Mouse (Mus musculus) limb, embryonic 15.5 days (tissue): ENCODE data around the gene Rab4b. TPM values are rescaled to one million over a fixed set of nuclear protein-coding genes. Genes with fewer than 3 reads are reported as not detected.

Experiments
- ATAC-seq: fragments of 200-750 bp; cut with Nextera tagmentation; 2 replicates; pipeline ENCODE4 v1.8.0; 2017; ENCODE audit warnings: low read depth, moderate TSS enrichment; ENCODE audit not compliant: insufficient number of reproducible peaks, low FRiP score, low TSS enrichment
- H3K27ac ChIP-seq: fragments of 300-500 bp; sonication (generic); 2 replicates; pipeline ENCODE4 v1.5.1; 2015; ENCODE audit warnings: moderate library complexity, mild to moderate bottlenecking, inconsistent platforms
- H3K27me3 ChIP-seq: fragments of 300-500 bp; sonication (generic); 2 replicates; pipeline ENCODE4 v1.6.1; 2015; ENCODE audit warnings: inconsistent platforms
- H3K36me3 ChIP-seq: fragments of 300-500 bp; sonication (generic); 2 replicates; pipeline ENCODE4 v1.6.1; 2015; ENCODE audit warnings: inconsistent platforms
- H3K4me1 ChIP-seq: fragments of 300-500 bp; sonication (generic); 2 replicates; pipeline ENCODE4 v1.6.1; 2015; ENCODE audit warnings: inconsistent platforms
- H3K4me2 ChIP-seq: fragments of 300-500 bp; sonication (generic); 2 replicates; pipeline ENCODE4 v1.6.1; 2015; ENCODE audit warnings: mild to moderate bottlenecking, inconsistent platforms
- H3K4me3 ChIP-seq: fragments of 300-500 bp; sonication (generic); 2 replicates; pipeline ENCODE4 v1.5.1; 2015; ENCODE audit warnings: mild to moderate bottlenecking, inconsistent platforms
- H3K9ac ChIP-seq: fragments of 300-500 bp; sonication (generic); 2 replicates; pipeline ENCODE4 v1.6.1; 2015; ENCODE audit warnings: inconsistent platforms
- H3K9me3 ChIP-seq: fragments of 300-500 bp; sonication (generic); 2 replicates; pipeline ENCODE4 v1.6.1; 2016; ENCODE audit warnings: inconsistent platforms
- WGBS: fragments of 180-500 bp; shearing (Covaris S2); methylation state at CpG from one replicate; pipeline ENCODE4 v1.1.7; 2015; 5-methylcytosine and 5-hydroxymethylcytosine counted together
- polyA plus RNA-seq: library from polyadenylated mRNA; unstranded; fragments of >200 nt; fragmentation: Nextera tagmentation; extraction: Ambion mirVana; gene quantifications from 2 replicates; pipeline ENCODE4 v1.2.1, GENCODE M21; 2015

Rab4b gene
- polyA plus RNA-seq, 1 experiment from 2014 or later, result 70.5 TPM

GRCm38 (mm10) chr7:27165696-27166095, 13.0 kb downstream of the Rab4b start:
- peak overlapping the region; percentile 74 for H3K9ac ChIP-seq
- peak overlapping the region; percentile 98 for H3K27ac ChIP-seq
- no peaks in the 10 kb centered on the region for H3K27me3 ChIP-seq
- peaks cover 57% of the 10 kb centered on the region for H3K4me1 ChIP-seq
- peaks cover 44% of the 10 kb centered on the region for H3K36me3 ChIP-seq
- H3K9me3 ChIP-seq, result no peaks in the 10 kb centered on the region
- H3K4me2 ChIP-seq, result peak overlapping the region; percentile 83
- ATAC-seq, result no peak
- H3K4me3 ChIP-seq, result peak overlapping the region; percentile 77
- WGBS, result 2% methylated on average over 8 of the region's 8 CpGs

- Histone ChIP-seq H3K4me1 (peaks cover 62% of the 10 kb centered on the region), H3K9me3 (no peaks in the 10 kb centered on the region), H3K4me3 (peak overlapping the region; percentile 77), H3K27me3 (no peaks in the 10 kb centered on the region), H3K36me3 (peaks cover 44% of the 10 kb centered on the region), H3K27ac (no peak overlapping the region), H3K9ac (peak overlapping the region; percentile 74), H3K4me2 (peak overlapping the region; percentile 83)
- WGBS, result 65% methylated on average over 23 of the region's 23 CpGs
- no peak for ATAC-seq
Measured at GRCm38 (mm10) chr7:27165007-27165655, 13.6 kb downstream of the Rab4b start.

DNA sequence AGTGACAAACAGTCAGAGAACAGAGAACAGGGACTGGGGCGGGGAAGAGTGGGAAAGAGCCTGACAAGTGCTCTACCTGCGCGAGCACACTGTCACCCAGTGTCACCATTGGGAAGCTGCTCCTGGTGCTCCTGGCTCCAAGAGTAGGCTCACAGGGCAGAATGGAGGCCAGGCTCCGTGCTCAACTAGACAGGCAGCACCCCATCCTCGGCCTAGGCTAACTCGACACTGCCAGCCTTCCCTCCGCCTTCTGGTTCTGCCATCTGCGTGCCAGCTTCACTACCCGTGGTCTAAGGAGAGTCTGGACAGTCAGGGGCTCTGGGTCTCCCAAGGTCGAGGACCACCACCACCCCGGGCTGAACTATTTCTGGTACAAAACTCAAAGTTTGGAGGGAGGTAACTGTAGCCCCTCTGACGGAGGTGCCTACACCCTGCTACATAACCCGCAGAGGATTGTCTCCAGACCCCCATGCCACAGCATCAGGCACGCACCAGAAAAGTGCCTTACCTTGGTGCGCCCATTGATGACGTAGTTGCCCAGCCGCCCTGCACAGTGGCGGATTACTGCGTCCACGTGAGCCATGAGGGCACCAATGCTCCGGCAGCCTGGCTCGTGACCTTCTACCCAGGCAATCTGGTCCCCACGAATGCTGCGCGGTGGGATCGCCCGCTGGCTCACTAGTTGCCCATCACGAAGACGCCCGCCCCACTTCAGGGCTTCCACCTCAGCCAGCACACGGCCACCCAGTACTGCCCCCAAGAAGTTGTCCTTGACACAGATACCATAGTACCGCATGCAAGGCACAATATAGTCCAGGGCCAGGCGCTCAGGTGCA, 14.4 kb downstream of the Rab4b start:
- H3K4me3 ChIP-seq, result peak overlapping the region; percentile 77
- H3K4me2 ChIP-seq, result peak overlapping the region; percentile 83
- H3K27ac ChIP-seq, result no peak overlapping the region
- H3K9ac ChIP-seq, result peak overlapping the region; percentile 26; the same call in 1 of the 2 replicates
- no peak for ATAC-seq
- H3K27me3 ChIP-seq, result no peaks in the 10 kb centered on the region
- peaks cover 48% of the 10 kb centered on the region for H3K36me3 ChIP-seq
- no peaks in the 10 kb centered on the region for H3K9me3 ChIP-seq
- peaks cover 70% of the 10 kb centered on the region for H3K4me1 ChIP-seq
- 81% methylated on average over 33 of the region's 33 CpGs for WGBS

DNA sequence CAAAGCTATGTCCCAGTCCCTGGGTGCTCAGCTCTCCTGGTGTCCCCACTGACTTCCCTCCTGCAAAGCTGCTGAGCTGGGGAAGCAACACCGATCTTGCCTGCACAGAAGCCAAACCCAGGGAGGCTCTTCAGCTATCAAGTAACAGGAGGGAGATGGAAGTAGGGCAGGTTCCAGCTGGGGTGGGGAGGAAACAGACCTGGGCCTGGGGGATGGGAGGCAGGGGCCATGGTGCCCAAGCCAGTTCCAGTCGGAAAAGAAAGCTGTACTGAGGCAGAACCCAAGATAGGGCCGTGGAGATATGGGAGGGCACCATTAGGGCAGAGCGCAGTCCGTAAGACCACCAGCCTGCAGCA, 15.3 kb downstream of the Rab4b start:
- H3K9me3 ChIP-seq, result no peaks in the 10 kb centered on the region
- 0 out of 2 replicates have a peak overlapping the region, but pooled peaks have one; percentile 12 for H3K4me2 ChIP-seq
- peaks cover 56% of the 10 kb centered on the region for H3K36me3 ChIP-seq
- ATAC-seq, result no peak
- no peak overlapping the region for H3K4me3 ChIP-seq
- WGBS, result 73% methylated on average over 5 of the region's 5 CpGs
- peaks cover 71% of the 10 kb centered on the region for H3K4me1 ChIP-seq
- H3K27me3 ChIP-seq, result no peaks in the 10 kb centered on the region
- no peak overlapping the region for H3K27ac ChIP-seq
- H3K9ac ChIP-seq, result 0 out of 2 replicates have a peak overlapping the region, but pooled peaks have one; percentile 26

DNA sequence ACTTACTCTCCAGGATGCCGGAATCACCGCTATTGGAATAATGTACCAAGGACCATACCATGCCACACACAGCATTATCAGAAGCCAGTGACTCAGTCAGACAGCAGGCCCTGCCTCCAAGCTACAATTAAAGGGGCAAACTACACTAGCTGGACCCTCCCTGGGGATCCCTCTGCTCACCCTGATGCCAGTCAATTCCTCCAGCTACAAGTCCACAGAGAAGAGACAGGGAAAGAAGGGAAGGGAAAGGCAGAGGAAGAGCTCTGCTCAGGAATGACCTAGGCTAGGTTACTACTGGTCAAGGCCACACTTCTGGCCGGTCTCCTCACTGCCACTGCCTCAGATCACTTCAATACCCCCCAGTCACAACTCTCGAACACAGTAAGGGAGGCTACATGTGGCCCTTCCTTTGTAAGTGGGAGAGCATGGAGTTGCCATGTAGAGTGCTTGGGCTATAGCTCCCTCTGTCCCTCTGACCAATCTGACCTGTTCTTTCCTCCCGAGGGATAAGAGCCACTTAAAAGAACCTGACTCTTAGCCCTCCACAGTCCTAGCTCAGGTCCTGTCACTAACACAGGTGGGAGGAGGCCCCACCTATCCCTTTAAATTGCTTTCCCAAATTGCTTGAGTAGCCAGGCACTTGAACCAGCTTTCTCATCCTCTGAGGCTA, 15.8 kb downstream of the Rab4b start:
- Histone ChIP-seq H3K9ac (0 out of 2 replicates have a peak overlapping the region, but pooled peaks have one; percentile 26), H3K4me3 (no peak overlapping the region), H3K36me3 (peaks cover 61% of the 10 kb centered on the region), H3K4me2 (0 out of 2 replicates have a peak overlapping the region, but pooled peaks have one; percentile 12), H3K27me3 (no peaks in the 10 kb centered on the region), H3K4me1 (peaks cover 70% of the 10 kb centered on the region), H3K9me3 (no peaks in the 10 kb centered on the region), H3K27ac (no peak overlapping the region)
- ATAC-seq, result no peak
- 80% methylated on average over 5 of the region's 5 CpGs for WGBS

DNA sequence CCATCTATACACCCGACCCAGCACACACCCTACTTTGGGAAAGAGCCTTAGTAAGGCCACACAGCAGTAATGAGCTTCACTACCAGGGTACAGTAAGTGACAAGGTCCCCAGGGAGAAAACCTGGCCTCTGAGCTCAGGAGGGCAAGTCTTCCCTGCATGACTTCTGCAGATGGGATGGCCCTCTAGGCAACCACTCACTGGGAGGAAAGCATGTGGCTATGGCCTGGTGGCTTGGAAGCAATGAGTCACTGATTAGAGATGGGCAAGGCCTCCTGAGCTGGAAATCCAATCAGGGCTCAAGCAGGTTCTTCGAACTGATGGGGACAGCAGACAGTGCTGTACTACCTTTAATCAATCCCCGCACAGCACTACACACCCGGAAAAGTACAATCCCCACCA, 17.0 kb downstream of the Rab4b start:
- H3K9ac ChIP-seq, result no peak overlapping the region
- H3K9me3 ChIP-seq, result no peaks in the 10 kb centered on the region
- no peaks in the 10 kb centered on the region for H3K27me3 ChIP-seq
- H3K27ac ChIP-seq, result peak overlapping the region; percentile 11; the same call in 1 of the 2 replicates
- peaks cover 60% of the 10 kb centered on the region for H3K4me1 ChIP-seq
- no peak overlapping the region for H3K4me2 ChIP-seq
- 86% methylated on average over 4 of the region's 4 CpGs for WGBS
- no peak overlapping the region for H3K4me3 ChIP-seq
- no peak for ATAC-seq
- peaks cover 69% of the 10 kb centered on the region for H3K36me3 ChIP-seq

DNA sequence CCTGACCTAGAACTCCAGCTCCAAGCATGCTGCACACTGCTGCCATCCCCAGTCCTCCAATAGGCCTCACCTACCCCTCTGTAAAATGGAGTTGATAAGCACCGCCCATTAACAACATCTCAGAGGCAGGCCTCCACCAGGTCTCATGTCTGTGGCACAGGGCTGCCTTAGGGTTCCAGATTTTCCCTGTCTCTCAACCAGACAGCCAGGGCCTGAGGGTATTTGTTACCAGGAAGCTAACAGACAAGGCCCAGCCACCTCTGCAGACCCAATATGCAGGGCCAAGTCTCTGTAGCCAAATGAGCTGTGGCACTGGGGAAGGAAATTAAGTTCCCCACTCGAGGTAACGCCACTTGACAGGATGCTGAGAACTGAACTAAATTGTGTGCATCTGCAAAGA, 17.8 kb downstream of the Rab4b start:
- H3K9ac ChIP-seq, result no peak overlapping the region
- no peaks in the 10 kb centered on the region for H3K9me3 ChIP-seq
- 83% methylated on average over 3 of the region's 3 CpGs for WGBS
- ATAC-seq, result no peak
- H3K4me1 ChIP-seq, result peaks cover 62% of the 10 kb centered on the region
- H3K27me3 ChIP-seq, result no peaks in the 10 kb centered on the region
- H3K4me3 ChIP-seq, result no peak overlapping the region
- H3K36me3 ChIP-seq, result peaks cover 74% of the 10 kb centered on the region
- H3K4me2 ChIP-seq, result no peak overlapping the region
- H3K27ac ChIP-seq, result no peak overlapping the region

DNA sequence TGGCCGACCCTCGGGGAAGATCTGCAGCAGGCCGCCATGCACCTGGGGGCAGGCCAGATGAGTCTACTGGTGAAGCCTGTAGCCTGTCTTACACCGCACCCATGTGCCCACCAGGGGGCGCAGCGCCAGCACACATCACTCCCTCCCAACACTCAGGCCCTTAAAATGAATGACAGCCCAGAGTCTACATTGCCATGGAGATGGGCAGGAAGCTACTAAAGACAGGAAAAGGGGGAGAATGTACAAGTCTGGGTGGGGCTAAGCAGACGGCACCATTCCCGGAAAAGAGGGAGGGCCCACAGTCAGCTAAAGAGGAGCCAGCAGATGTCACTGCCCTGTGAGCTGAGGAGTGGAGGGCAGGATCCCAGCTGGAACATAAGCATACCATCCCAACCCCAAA, 18.8 kb downstream of the Rab4b start:
- H3K4me2 ChIP-seq, result no peak overlapping the region
- 0 out of 2 replicates have a peak overlapping the region, but pooled peaks have one; percentile 33 for H3K27ac ChIP-seq
- 7% methylated on average over 8 of the region's 8 CpGs for WGBS

DNA sequence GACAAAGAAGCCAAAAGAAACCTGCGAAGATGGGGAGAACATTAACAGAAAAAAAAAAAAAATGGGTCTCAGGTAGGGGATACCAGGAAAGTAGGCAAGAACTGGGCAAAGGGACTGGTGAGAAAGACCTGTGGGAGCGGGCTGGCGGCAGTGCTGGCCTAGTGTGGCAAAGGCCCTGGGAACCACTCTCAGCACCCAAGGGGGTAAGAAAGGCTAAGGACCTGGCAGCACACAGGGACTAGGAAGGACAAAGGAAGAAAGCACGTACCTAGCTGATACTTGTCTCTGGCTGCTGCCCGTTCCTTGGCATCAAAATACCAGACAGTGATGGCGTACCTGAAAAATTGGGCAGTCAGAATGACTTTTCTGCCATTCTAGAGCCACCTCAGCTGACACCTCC, 19.4 kb downstream of the Rab4b start:
- no peak overlapping the region for H3K4me2 ChIP-seq
- peaks cover 51% of the 10 kb centered on the region for H3K4me1 ChIP-seq
- H3K27me3 ChIP-seq, result no peaks in the 10 kb centered on the region
- H3K4me3 ChIP-seq, result no peak overlapping the region
- no peak overlapping the region for H3K27ac ChIP-seq
- H3K9ac ChIP-seq, result no peak overlapping the region
- no peaks in the 10 kb centered on the region for H3K9me3 ChIP-seq
- H3K36me3 ChIP-seq, result peaks cover 67% of the 10 kb centered on the region
- ATAC-seq, result no peak
- 90% methylated on average over 6 of the region's 6 CpGs for WGBS

More for the DNA sequence above, 18.8 kb downstream of the Rab4b start:
- no peak overlapping the region for H3K9ac ChIP-seq
- no peaks in the 10 kb centered on the region for H3K9me3 ChIP-seq
- peaks cover 74% of the 10 kb centered on the region for H3K36me3 ChIP-seq
- H3K4me1 ChIP-seq, result peaks cover 57% of the 10 kb centered on the region
- H3K4me3 ChIP-seq, result no peak overlapping the region
- H3K27me3 ChIP-seq, result no peaks in the 10 kb centered on the region
- peak; percentile 80 for ATAC-seq

DNA sequence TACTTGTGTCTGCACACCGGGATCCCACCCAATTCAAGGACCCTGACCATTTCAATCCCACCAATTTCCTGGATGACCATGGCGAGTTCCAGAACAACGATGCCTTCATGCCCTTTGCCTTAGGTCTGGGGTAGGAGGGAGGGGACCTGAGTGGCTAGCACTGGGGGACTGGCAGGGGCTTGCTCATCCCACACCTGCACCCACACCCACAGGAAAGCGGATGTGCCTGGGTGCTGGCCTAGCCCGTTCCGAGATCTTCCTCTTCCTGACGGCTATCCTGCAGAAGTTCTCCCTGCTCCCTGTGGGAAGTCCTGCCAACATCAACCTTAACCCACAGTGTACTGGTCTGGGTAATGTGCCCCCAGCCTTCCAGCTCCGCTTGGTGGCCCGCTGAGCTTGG, 20.5 kb downstream of the Rab4b start:
- Histone ChIP-seq H3K9me3 (no peaks in the 10 kb centered on the region), H3K4me3 (no peak overlapping the region), H3K4me1 (peaks cover 47% of the 10 kb centered on the region), H3K27ac (no peak overlapping the region), H3K36me3 (peaks cover 59% of the 10 kb centered on the region), H3K27me3 (no peaks in the 10 kb centered on the region), H3K4me2 (no peak overlapping the region), H3K9ac (no peak overlapping the region)
- ATAC-seq, result no peak
- 95% methylated on average over 9 of the region's 9 CpGs for WGBS

DNA sequence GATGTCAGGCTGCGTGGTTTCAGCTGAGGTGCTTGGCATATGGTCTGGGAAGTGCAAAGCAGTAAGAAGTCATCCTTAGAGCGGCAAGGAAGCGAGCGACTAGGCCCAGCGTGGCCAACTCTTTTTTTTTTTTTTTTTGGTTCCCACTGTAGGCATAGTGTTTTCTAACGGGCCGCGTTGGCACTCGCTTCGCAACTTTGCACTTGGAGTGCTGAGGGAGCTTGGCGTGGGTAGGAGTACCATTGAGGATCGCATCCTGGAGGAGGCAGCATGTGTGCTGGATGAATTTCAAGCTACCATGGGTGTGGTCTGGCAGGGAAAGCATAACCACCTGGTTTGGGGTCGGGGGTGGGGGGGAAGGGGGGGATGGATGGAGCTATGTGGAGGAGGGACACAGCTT, 22.7 kb downstream of the Rab4b start:
- no peak for ATAC-seq
- Histone ChIP-seq H3K9me3 (no peaks in the 10 kb centered on the region), H3K36me3 (peaks cover 38% of the 10 kb centered on the region), H3K4me3 (no peak overlapping the region), H3K4me1 (peaks cover 30% of the 10 kb centered on the region), H3K27me3 (no peaks in the 10 kb centered on the region), H3K4me2 (no peak overlapping the region), H3K9ac (no peak overlapping the region), H3K27ac (no peak overlapping the region)
- 74% methylated on average over 13 of the region's 13 CpGs for WGBS
